Mouse (Mus musculus) hindbrain, embryonic 13.5 days (tissue): ENCODE measurements around the gene Azin2. TPM values are rescaled to one million over a fixed set of nuclear protein-coding genes. Genes with fewer than 3 reads are reported as not detected.

ENCODE experiments used
- ATAC-seq: fragments of 200-750 bp; cut with Nextera tagmentation; 2 replicates; pipeline ENCODE4 v1.8.0; 2017; ENCODE audit warnings: moderate TSS enrichment; ENCODE audit not compliant: low FRiP score
- H3K27ac ChIP-seq: fragments of 300-500 bp; sonication (generic); 2 replicates; pipeline ENCODE4 v1.5.1; 2015; ENCODE audit warnings: inconsistent platforms, mild to moderate bottlenecking, moderate library complexity
- H3K27me3 ChIP-seq: fragments of 300-500 bp; sonication (generic); 2 replicates; pipeline ENCODE4 v1.6.1; 2015; ENCODE audit warnings: mild to moderate bottlenecking, inconsistent platforms
- H3K36me3 ChIP-seq: fragments of 300-500 bp; sonication (generic); 2 replicates; pipeline ENCODE4 v1.6.1; 2015; ENCODE audit warnings: mild to moderate bottlenecking, inconsistent platforms
- H3K4me1 ChIP-seq: fragments of 300-500 bp; sonication (generic); replicated peaks from 2 replicates; pipeline ENCODE4 v1.6.1; 2015; ENCODE audit warnings: inconsistent platforms
- H3K4me2 ChIP-seq: fragments of 300-500 bp; sonication (generic); 2 replicates; pipeline ENCODE4 v1.6.1; 2015; ENCODE audit warnings: inconsistent platforms, mild to moderate bottlenecking, moderate library complexity
- H3K4me3 ChIP-seq: fragments of 300-500 bp; sonication (generic); 2 replicates; pipeline ENCODE4 v1.5.1; 2015; ENCODE audit warnings: mild to moderate bottlenecking, inconsistent platforms
- H3K9ac ChIP-seq: fragments of 300-500 bp; sonication (generic); 2 replicates; pipeline ENCODE4 v1.6.1; 2015; ENCODE audit warnings: mild to moderate bottlenecking, inconsistent platforms
- H3K9me3 ChIP-seq: fragments of 300-500 bp; sonication (generic); 2 replicates; pipeline ENCODE4 v1.6.1; 2016; ENCODE audit warnings: inconsistent platforms
- WGBS: fragments of 180-500 bp; shearing (Covaris S2); methylation state at CpG from one replicate; pipeline ENCODE4 v1.1.7; 2015; 5-methylcytosine and 5-hydroxymethylcytosine counted together
- polyA plus RNA-seq: library from polyadenylated mRNA; unstranded; fragments of >200 nt; fragmentation: Nextera tagmentation; extraction: Ambion mirVana; gene quantifications from 2 replicates; pipeline ENCODE4 v1.2.1, GENCODE M21; 2015

Gene Azin2
- polyA plus RNA-seq, 1 experiment from 2014 or later: 18.4 TPM

DNA sequence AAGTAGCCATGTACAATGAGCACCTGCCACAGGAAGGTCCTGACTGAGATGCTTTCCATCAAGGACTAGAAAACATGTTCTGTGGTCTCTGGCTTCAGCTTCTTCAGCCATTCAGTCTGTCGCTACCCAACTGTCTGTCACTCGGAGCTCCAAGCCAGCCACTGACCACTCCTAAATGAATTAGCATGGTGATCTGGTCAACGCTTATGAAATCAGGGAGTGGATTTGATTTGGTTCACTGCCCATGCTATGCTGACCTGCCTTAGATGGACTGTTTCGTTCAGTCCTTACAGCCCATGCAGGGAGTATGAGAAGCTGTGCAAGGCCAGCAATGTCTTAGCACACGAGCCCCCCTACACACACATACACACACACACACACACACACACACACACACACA lies 8.4 kb downstream of the Azin2 start:
- no peak overlapping the region for H3K9ac ChIP-seq
- H3K36me3 ChIP-seq: no peaks in the 10 kb centered on the region
- no peak overlapping the region for H3K27ac ChIP-seq
- H3K4me3 ChIP-seq: no peak overlapping the region
- ATAC-seq: no peak
- no peaks in the 10 kb centered on the region for H3K9me3 ChIP-seq
- H3K4me1 ChIP-seq: peaks cover 36% of the 10 kb centered on the region
- H3K27me3 ChIP-seq: 0 out of 2 replicates have a peak, but pooled peaks cover 3% of the 10 kb centered on the region
- 80% methylated on average over 5 of the region's 5 CpGs for WGBS
- H3K4me2 ChIP-seq: no peak overlapping the region

DNA sequence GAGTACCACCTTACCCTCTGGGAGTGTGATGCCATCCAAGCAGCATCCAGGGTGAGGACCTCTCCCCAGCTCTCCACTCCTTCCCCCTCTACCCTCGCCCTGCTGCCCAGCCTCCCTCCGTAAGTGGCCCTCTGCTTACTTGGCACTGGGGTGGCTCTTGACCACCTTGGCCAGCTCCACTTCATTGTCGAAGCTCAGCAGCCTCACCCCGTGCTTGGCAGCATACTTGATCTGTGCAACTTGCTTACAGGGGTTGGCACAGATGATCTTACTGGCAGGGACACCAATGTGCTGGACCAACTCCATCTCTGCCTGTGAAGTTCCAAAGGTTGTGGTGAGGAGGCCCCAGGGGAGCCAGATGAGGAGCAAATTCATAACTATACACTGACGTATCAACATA lies 11.8 kb downstream of the Azin2 start:
- 86% methylated on average over 5 of the region's 5 CpGs for WGBS
- no peaks in the 10 kb centered on the region for H3K9me3 ChIP-seq
- no peak overlapping the region for H3K4me3 ChIP-seq
- H3K36me3 ChIP-seq: no peaks in the 10 kb centered on the region
- H3K27ac ChIP-seq: no peak overlapping the region
- no peak for ATAC-seq
- H3K27me3 ChIP-seq: 0 out of 2 replicates have a peak, but pooled peaks cover under 1% of the 10 kb centered on the region
- H3K9ac ChIP-seq: 0 out of 2 replicates have a peak overlapping the region, but pooled peaks have one; percentile 19
- no peak overlapping the region for H3K4me2 ChIP-seq
- H3K4me1 ChIP-seq: peaks cover 21% of the 10 kb centered on the region

DNA sequence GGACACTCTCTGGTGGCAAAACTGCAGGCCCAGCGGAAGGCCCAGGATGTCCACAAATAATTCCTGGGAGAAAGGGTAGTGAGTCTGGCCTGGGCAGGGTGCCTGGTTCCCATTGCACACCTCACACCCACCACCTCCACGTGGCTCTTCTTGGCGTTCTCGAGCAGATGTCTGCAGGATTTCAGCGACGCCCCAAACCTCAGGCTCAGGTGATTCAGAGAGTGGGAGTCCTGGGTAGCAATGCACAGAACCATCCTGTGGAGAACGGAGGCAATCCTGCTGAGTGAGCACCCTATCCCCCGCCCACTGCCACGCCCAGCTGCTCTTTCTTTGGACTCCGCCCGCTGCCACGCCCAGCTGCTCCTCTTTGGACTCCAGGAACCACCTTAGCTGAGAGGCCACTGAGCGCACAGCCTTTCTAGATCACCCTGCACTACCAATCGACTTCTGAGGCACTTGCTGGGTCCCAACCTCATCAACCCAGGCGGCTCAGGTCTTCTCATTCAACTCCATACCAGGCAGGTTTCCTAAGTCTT lies 12.7 kb downstream of the Azin2 start:
- Histone ChIP-seq H3K9me3 (no peaks in the 10 kb centered on the region), H3K27me3 (no peaks in the 10 kb centered on the region), H3K9ac (no peak overlapping the region), H3K27ac (no peak overlapping the region), H3K4me1 (peaks cover 13% of the 10 kb centered on the region), H3K36me3 (no peaks in the 10 kb centered on the region), H3K4me2 (no peak overlapping the region), H3K4me3 (no peak overlapping the region)
- ATAC-seq: no peak
- WGBS: 58% methylated on average over 15 of the region's 15 CpGs

DNA sequence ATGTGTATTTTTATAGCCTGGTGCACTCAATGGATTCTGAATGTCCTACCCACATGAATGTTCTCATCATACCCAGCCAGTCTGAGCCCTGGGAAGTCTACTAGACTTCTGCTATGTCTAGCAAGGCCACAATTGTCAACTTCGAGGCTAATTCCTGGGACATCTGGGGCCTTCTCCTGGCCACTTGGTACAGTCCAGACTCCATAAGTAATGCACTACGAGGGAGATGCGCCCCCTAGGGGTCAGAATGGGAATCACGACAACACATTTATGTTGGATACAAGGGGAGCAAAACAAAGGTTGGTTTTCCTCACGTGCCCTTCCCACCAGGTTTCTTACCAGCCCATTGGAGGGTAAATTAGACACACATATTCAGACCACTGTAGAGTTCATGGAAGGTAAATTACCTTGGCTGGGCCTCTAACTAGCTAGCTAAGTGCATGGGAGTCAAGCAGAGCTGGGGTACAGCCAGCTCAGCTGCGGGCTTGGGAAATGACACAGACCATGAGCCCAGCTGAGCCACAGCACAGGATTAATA lies 14.0 kb downstream of the Azin2 start:
- no peak overlapping the region for H3K9ac ChIP-seq
- H3K4me1 ChIP-seq: peaks cover 9% of the 10 kb centered on the region
- no peaks in the 10 kb centered on the region for H3K36me3 ChIP-seq
- H3K9me3 ChIP-seq: no peaks in the 10 kb centered on the region
- H3K27ac ChIP-seq: no peak overlapping the region
- H3K27me3 ChIP-seq: no peaks in the 10 kb centered on the region
- H3K4me2 ChIP-seq: no peak overlapping the region
- 28% methylated on average over 6 of the region's 6 CpGs for WGBS
- H3K4me3 ChIP-seq: no peak overlapping the region
- ATAC-seq: no peak

DNA sequence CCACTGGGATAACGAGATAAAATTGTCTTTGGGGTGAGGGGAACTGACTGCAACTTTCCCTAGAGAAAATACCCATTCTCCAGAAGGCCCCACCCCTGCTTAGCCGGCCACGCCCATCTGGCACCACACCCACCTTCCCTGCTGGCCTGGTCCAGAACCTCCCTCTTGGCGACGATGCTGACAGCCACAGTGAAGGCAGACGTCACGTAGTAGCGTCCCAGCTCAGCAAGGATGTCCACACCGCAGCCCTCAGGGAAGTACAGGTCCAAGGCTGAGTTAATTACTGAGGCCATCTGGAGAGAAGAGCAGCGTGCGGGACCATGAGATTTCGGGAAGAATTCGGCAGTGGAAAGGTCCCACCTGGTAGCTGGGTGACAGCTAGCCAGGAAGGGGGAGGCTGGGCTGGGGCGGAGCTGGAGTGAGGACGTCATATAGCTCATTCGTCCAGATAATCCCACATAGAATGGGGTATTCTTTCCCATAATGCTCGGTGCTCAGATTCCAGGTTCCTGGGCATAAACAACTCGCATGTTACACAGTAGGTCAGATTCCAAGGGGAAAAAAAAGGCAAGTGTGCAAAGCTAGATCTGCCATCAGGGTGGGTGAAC lies 14.8 kb downstream of the Azin2 start:
- no peak for ATAC-seq
- no peak overlapping the region for H3K27ac ChIP-seq
- H3K9me3 ChIP-seq: no peaks in the 10 kb centered on the region
- H3K4me3 ChIP-seq: peak overlapping the region; percentile 7; the same call in 1 of the 2 replicates
- peak overlapping the region; percentile 37 for H3K4me2 ChIP-seq
- 16% methylated on average over 18 of the region's 18 CpGs for WGBS
- no peaks in the 10 kb centered on the region for H3K27me3 ChIP-seq
- no peak overlapping the region for H3K9ac ChIP-seq
- H3K36me3 ChIP-seq: no peaks in the 10 kb centered on the region
- peaks cover 9% of the 10 kb centered on the region for H3K4me1 ChIP-seq

DNA sequence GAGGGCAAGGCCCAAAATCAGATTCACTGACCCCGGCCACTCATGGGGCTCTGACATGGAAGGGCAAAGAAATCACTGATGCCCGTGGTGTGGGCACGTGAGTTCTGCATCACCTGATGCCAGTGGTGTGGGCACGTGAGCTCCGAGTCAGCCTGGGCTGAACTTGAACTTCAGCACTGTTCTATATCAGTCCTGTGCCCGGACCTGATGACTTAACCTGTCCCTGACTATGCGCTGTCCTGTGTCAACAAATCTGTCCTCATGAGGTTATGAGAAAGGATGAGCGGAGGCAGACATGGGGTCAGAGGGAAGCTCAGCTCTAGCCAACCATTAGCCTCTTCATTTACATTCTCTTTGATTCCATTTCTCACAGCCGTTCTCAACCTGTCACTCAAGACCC lies 15.5 kb downstream of the Azin2 start:
- 80% methylated on average over 9 of the region's 9 CpGs for WGBS
- no peak for ATAC-seq

DNA sequence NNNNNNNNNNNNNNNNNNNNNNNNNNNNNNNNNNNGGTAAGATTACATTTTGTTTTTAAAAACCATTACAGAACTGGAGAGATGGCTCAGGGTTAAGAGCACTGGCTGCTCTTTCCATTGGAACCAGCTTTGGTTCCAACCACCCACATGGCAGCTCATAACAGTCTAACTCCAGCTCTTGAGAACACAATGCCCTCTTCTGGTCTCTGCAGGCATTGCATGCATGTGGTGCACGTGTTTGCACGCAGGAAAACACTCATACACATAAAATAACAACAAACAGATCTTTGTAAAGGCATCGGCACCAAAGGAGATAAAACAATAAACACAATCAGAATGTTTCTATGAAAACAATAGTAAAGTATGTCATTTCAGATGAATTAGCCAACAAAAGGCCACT lies 19.9 kb downstream of the Azin2 start:
- 59% methylated on average over 3 of the region's 3 CpGs for WGBS
- Histone ChIP-seq H3K4me2 (no peak overlapping the region), H3K9ac (no peak overlapping the region), H3K36me3 (no peaks in the 10 kb centered on the region), H3K9me3 (no peaks in the 10 kb centered on the region), H3K27ac (no peak overlapping the region), H3K4me3 (no peak overlapping the region), H3K27me3 (no peaks in the 10 kb centered on the region), H3K4me1 (peaks cover 2% of the 10 kb centered on the region)
- ATAC-seq: no peak

More for the DNA sequence above, 15.5 kb downstream of the Azin2 start:
- no peaks in the 10 kb centered on the region for H3K27me3 ChIP-seq
- H3K27ac ChIP-seq: no peak overlapping the region
- no peaks in the 10 kb centered on the region for H3K9me3 ChIP-seq
- no peak overlapping the region for H3K4me3 ChIP-seq
- H3K36me3 ChIP-seq: no peaks in the 10 kb centered on the region
- peaks cover 9% of the 10 kb centered on the region for H3K4me1 ChIP-seq
- no peak overlapping the region for H3K4me2 ChIP-seq
- H3K9ac ChIP-seq: no peak overlapping the region

DNA sequence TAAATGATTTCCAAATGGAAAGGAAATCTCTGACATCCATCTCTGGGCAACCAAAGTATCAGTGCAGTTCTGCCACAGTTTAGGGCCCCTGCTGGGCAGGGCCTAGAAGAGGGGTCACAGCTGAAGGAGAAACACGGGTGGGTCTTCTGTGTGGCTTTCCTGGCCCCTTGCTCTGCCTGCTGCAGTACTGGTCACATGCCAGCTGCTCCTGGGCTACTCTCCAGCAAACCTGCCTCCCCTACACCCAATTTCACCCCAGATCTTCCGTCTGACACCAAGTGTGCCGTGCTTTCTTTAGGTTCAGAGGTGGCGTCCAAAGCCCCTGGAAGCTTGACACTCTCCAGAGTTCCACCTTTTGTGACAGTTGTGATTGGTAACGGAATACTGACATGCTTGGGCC lies 26.6 kb downstream of the Azin2 start:
- Histone ChIP-seq H3K4me2 (no peak overlapping the region), H3K9me3 (no peaks in the 10 kb centered on the region), H3K27me3 (no peaks in the 10 kb centered on the region), H3K4me3 (no peak overlapping the region), H3K36me3 (no peaks in the 10 kb centered on the region; the same call in 1 of the 2 replicates), H3K27ac (no peak overlapping the region), H3K9ac (no peak overlapping the region), H3K4me1 (no peaks in the 10 kb centered on the region)
- ATAC-seq: no peak
- 73% methylated on average over 5 of the region's 5 CpGs for WGBS

DNA sequence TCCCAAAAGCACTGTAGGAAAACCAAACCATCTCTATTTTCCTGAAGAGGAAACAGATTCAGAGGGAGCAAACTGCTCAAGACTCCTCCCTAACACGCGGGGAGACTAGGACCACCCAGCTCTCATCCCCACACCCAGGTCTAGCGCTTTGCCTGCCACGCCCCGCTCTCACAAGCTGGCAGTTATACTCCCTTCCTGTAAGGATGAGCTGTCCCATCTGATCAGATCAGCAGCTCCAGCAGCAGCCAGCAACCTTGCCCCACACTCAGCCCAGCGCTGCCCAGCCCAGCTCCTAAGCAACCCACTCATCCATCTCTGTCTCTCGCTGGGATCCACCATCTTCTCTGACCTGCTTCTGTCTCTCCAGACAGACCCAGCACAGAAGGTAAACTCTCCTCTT lies 29.5 kb downstream of the Azin2 start:
- WGBS: 72% methylated on average over 7 of the region's 7 CpGs
- H3K27ac ChIP-seq: no peak overlapping the region
- H3K4me3 ChIP-seq: no peak overlapping the region
- H3K4me2 ChIP-seq: no peak overlapping the region
- no peak for ATAC-seq
- no peaks in the 10 kb centered on the region for H3K4me1 ChIP-seq
- H3K9me3 ChIP-seq: no peaks in the 10 kb centered on the region
- H3K36me3 ChIP-seq: no peaks in the 10 kb centered on the region; the same call in 1 of the 2 replicates
- peaks cover 1% of the 10 kb centered on the region; the same call in 1 of the 2 replicates for H3K27me3 ChIP-seq
- H3K9ac ChIP-seq: 0 out of 2 replicates have a peak overlapping the region, but pooled peaks have one; percentile 43

DNA sequence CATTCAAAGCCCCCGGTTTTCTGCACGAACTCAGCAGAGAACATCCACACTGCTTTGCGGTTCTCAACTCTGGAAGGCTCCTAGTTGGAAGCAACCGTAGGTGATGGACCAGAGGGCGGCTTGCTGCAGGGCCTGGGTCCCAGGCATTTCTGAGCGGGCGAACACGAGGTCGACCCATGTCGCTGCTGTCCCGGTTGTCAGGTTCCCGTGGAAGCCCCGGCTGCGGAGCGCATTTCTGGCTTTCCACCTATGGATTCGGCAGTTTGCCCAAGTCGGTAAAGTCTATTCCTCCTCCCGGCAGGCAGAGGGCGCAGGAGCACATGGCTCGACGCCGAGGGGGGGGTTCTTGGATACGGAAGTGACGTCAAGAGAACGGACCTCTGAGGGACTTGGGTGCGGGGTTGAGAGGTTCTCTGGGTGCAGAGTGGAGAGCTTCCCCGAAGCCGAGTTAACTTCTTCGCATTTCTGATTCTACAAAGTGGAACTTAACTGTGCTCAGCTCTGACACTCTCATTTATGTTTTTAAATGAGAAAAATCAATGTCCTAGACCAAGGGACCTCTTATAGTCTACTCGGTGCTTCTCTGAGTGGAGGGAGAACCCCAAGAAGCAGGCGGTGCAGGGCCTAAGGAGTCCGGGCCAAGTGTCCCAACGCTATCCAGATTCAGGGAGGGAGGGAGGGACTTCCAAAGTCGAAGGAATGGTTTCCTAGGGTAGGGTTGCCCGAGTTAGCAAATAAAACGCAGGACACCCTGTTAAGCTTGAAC lies 37.2 kb downstream of the Azin2 start:
- peak overlapping the region; percentile 68 for H3K4me2 ChIP-seq
- H3K9me3 ChIP-seq: no peaks in the 10 kb centered on the region
- whole genome bisulfite sequencing: 13% methylated on average over 36 of the region's 36 CpGs
- peak overlapping the region; percentile 73 for H3K9ac ChIP-seq
- H3K36me3 ChIP-seq: no peaks in the 10 kb centered on the region
- peak overlapping the region; percentile 41 for H3K4me3 ChIP-seq
- H3K27ac ChIP-seq: peak overlapping the region; percentile 52
- peak; percentile 91 for ATAC-seq
- peaks cover 11% of the 10 kb centered on the region for H3K4me1 ChIP-seq
- H3K27me3 ChIP-seq: peaks cover 45% of the 10 kb centered on the region

DNA sequence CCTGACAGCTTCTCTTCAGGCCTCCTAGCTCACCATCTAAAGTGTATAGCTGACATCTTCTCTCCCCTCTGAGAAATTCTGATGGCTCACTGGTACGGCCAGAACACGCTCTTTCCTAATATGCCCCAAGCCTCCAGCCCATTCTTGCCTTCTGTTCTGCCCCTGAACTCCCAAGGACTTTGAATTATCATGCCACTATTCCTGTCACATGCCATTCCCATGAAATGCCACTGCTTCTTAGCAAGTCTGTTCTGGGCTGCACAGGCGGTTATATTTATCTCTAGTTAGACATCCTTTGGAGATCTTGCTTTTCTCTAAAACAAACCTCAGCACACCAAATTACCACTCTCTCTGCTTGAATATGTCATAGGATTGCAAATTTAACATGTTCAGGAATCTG lies 38.6 kb downstream of the Azin2 start:
- H3K36me3 ChIP-seq: no peaks in the 10 kb centered on the region
- no peak overlapping the region for H3K4me3 ChIP-seq
- peaks cover 45% of the 10 kb centered on the region for H3K27me3 ChIP-seq
- no peak overlapping the region for H3K27ac ChIP-seq
- ATAC-seq: no peak
- H3K4me2 ChIP-seq: no peak overlapping the region
- no peak overlapping the region for H3K9ac ChIP-seq
- whole genome bisulfite sequencing: 96% methylated on average over 3 of the region's 3 CpGs
- no peaks in the 10 kb centered on the region for H3K9me3 ChIP-seq
- H3K4me1 ChIP-seq: peaks cover 11% of the 10 kb centered on the region

DNA sequence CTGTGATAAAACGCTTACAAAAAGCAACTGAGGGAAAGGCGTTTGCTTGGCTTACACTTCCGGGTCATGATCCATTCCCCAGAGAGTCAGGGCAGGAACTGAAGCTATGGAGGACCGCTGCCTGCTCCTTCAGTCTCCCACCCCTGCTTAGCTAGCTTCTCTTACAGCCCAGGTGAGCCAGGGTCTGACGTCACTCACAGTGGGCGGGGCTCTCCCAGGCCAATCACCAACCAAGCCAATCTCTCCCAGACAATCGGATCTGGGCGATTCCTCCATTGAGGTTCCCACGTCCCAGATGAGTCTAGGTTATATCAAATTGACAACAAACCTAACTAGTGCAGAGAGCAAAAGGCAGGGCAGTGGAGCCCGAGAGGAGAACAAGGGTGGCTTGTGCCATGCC lies 43.1 kb downstream of the Azin2 start:
- Histone ChIP-seq H3K9me3 (no peaks in the 10 kb centered on the region), H3K36me3 (no peaks in the 10 kb centered on the region), H3K27me3 (peaks cover 34% of the 10 kb centered on the region), H3K4me3 (no peak overlapping the region), H3K9ac (no peak overlapping the region), H3K4me2 (no peak overlapping the region), H3K4me1 (0 out of 2 replicates have a peak, but pooled peaks cover 5% of the 10 kb centered on the region), H3K27ac (no peak overlapping the region)
- 30% methylated on average over 10 of the region's 10 CpGs for WGBS
- no peak for ATAC-seq
